In the genomic region with DNA sequence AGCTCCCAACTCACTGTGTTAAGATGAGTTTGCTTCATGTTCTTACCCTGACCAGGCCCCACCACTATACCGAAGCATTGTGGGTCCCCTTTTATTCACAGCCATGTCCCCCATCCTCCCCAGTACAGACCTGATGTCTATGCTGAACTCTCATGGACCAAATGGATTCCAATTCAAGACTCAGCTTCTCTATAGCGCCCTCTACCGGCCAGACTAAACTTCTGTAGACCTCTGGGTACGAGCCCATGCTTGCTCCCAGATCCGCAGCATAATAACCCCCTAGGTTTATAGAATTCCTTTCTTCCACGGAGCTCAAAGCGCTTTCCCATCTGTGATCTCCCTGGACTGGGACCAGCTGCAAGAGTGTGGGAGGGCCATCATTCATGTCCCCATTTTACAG, we compare ENCODE assay signal across 10 mouse cellular contexts. TPM values are rescaled to one million over a fixed set of nuclear protein-coding genes. Genes with fewer than 3 reads are reported as not detected.
DNase-seq lines count a peak whose midpoint lies in the region; ATAC-seq and TF ChIP-seq lines count a peak whose summit lies in the region.
"Had no signal": no experiment of that assay in that cellular context is flagged by ENCODE, and none has a peak within 500 bp of the region (broad histone marks: within the 10 kb centered on the region; RNA-seq: fewer than 3 reads in every experiment).

No protein-coding gene starts in this region.

- no peak overlapping the region for H3K4me2 ChIP-seq in forebrain, embryonic 11.5 days (ENCODE audit: low read depth, low read length, severe bottlenecking)
- H3K4me2 ChIP-seq in forebrain, embryonic 13.5 days: no peak overlapping the region
- no peak overlapping the region for H3K4me2 ChIP-seq in midbrain, postnatal 0 days (ENCODE audit: low read depth, low read length, poor library complexity, severe bottlenecking)
- no peak overlapping the region for H3K4me2 ChIP-seq in midbrain, embryonic 16.5 days (ENCODE audit: low read length)

- no peaks in the 10 kb centered on the region for H3K36me3 ChIP-seq in forebrain, embryonic 11.5 days (ENCODE audit: control insufficient read depth, insufficient read depth, low read length)
- H3K36me3 ChIP-seq in forebrain, embryonic 13.5 days (ENCODE audit: poor library complexity, severe bottlenecking): no peaks in the 10 kb centered on the region
- no peaks in the 10 kb centered on the region for H3K36me3 ChIP-seq in midbrain, postnatal 0 days (ENCODE audit: insufficient read depth, low read length)
- no peaks in the 10 kb centered on the region for H3K36me3 ChIP-seq in midbrain, embryonic 16.5 days (ENCODE audit: control insufficient read depth, insufficient read depth, low read length)

- H3K27me3 ChIP-seq in forebrain, embryonic 11.5 days (ENCODE audit: control insufficient read depth, insufficient read depth, low read length): peaks cover 3% of the 10 kb centered on the region; the same call in 1 of the 2 replicates
- H3K27me3 ChIP-seq in forebrain, embryonic 13.5 days: peaks cover 26% of the 10 kb centered on the region
- H3K27me3 ChIP-seq in midbrain, postnatal 0 days (ENCODE audit: insufficient read depth, low read length): peaks cover 8% of the 10 kb centered on the region; the same call in 1 of the 2 replicates
- H3K27me3 ChIP-seq in midbrain, embryonic 16.5 days (ENCODE audit: control insufficient read depth, insufficient read depth, low read depth, low read length): no peaks in the 10 kb centered on the region

- no peaks in the 10 kb centered on the region for H3K9me3 ChIP-seq in forebrain, embryonic 11.5 days (ENCODE audit: control insufficient read depth, low read length)
- H3K9me3 ChIP-seq in forebrain, embryonic 13.5 days (replicated peaks): no peaks in the 10 kb centered on the region
- H3K9me3 ChIP-seq in midbrain, postnatal 0 days (ENCODE audit: low read length): no peaks in the 10 kb centered on the region
- H3K9me3 ChIP-seq in midbrain, embryonic 16.5 days (replicated peaks; ENCODE audit: control insufficient read depth, low read length, poor library complexity, severe bottlenecking): no peaks in the 10 kb centered on the region

- 30% methylated on average over 7 of the region's 7 CpGs for WGBS in forebrain, embryonic 11.5 days
- 26% methylated on average over 7 of the region's 7 CpGs for WGBS in forebrain, embryonic 13.5 days
- WGBS in midbrain, postnatal 0 days: 32% methylated on average over 7 of the region's 7 CpGs
- 27% methylated on average over 7 of the region's 7 CpGs for WGBS in midbrain, embryonic 16.5 days

- H3K4me1 ChIP-seq in forebrain, embryonic 11.5 days (replicated peaks; ENCODE audit: control insufficient read depth, insufficient read depth, low read length): no peaks in the 10 kb centered on the region; the same call in 1 of the 2 replicates
- H3K4me1 ChIP-seq in forebrain, embryonic 13.5 days: peaks cover 9% of the 10 kb centered on the region
- no peaks in the 10 kb centered on the region for H3K4me1 ChIP-seq in midbrain, postnatal 0 days (ENCODE audit: insufficient read depth, low read length)
- H3K4me1 ChIP-seq in midbrain, embryonic 16.5 days (ENCODE audit: control insufficient read depth, insufficient read depth, low read length): no peaks in the 10 kb centered on the region

- no peak overlapping the region for H3K27ac ChIP-seq in forebrain, embryonic 11.5 days (ENCODE audit: low read depth, low read length)
- no peak overlapping the region for H3K27ac ChIP-seq in forebrain, embryonic 13.5 days
- H3K27ac ChIP-seq in midbrain, postnatal 0 days (ENCODE audit: low read depth, low read length): no peak overlapping the region
- H3K27ac ChIP-seq in midbrain, embryonic 16.5 days (ENCODE audit: low read length): no peak overlapping the region

- no peak overlapping the region for H3K4me3 ChIP-seq in forebrain, embryonic 11.5 days (ENCODE audit: low read depth, low read length)
- H3K4me3 ChIP-seq in forebrain, embryonic 13.5 days: no peak overlapping the region
- no peak overlapping the region for H3K4me3 ChIP-seq in midbrain, postnatal 0 days (ENCODE audit: low read depth, low read length)
- H3K4me3 ChIP-seq in midbrain, embryonic 16.5 days (ENCODE audit: low read depth, low read length): no peak overlapping the region
- H3K4me3 ChIP-seq: myocyte had no signal

- no peak for ATAC-seq in forebrain, embryonic 11.5 days (replicated peaks; ENCODE audit: low FRiP score)
- ATAC-seq in forebrain, embryonic 13.5 days: no peak
- no peak for ATAC-seq in midbrain, postnatal 0 days (ENCODE audit: low FRiP score)
- no peak for ATAC-seq in midbrain, embryonic 16.5 days

- no peak overlapping the region for H3K9ac ChIP-seq in forebrain, embryonic 11.5 days (ENCODE audit: low read length)
- H3K9ac ChIP-seq in forebrain, embryonic 13.5 days: no peak overlapping the region
- H3K9ac ChIP-seq in midbrain, postnatal 0 days (replicated peaks; ENCODE audit: low read length, poor library complexity, severe bottlenecking): no peak overlapping the region
- H3K9ac ChIP-seq in midbrain, embryonic 16.5 days (ENCODE audit: low read depth, low read length): no peak overlapping the region

- TF ChIP-seq CTCF in midbrain, postnatal 0 days (IDR thresholded peaks at IDR 0.05): peak; percentile 62

- peak; percentile 72 for DNase-seq in forebrain, embryonic 11.5 days (ENCODE audit: low spot score)
- peak; percentile 40 for DNase-seq in midbrain, postnatal 0 days (ENCODE audit: low spot score)
- peak; percentile 70 for DNase-seq in embryo, embryonic 11 days
- DNase-seq in retina, postnatal 1 day: peak; percentile 75
- no peak for DNase-seq in right cerebral cortex, postnatal 25 days
- no peak for DNase-seq in left cerebral cortex, adult 8-10 months (ENCODE audit: low spot score in 2 of 2)

RNA-seq across cellular contexts. Expression of a gene that starts 7.2 kb away (rescaled TPM):
- polyA plus RNA-seq in forebrain, embryonic 11.5 days (2014; fragmentation: Nextera tagmentation; extraction: Ambion mirVana): 0.35 and 1.2 TPM in 2 replicates
- polyA plus RNA-seq in forebrain, embryonic 13.5 days (2015; fragmentation: Nextera tagmentation; extraction: Ambion mirVana): 3.3 and 3.8 TPM in 2 replicates
- 105 and 119 TPM in 2 replicates for total RNA-seq in midbrain, postnatal 0 days (2014; rRNA removed)
- 56.7 and 60.2 TPM in 2 replicates for polyA plus RNA-seq in midbrain, postnatal 0 days (2015; fragmentation: Nextera tagmentation; extraction: Ambion mirVana)
- polyA plus RNA-seq in midbrain, embryonic 16.5 days (2015; fragmentation: Nextera tagmentation; extraction: Ambion mirVana): 39.5 and 50.1 TPM in 2 replicates
- 1 to 10 TPM; 2.7 to 4.1 (median 3.6) TPM for total RNA-seq in left cerebral cortex, adult 8-10 months (2022)
- total RNA-seq: hematopoietic stem cell, adult 5-6 weeks had no signal

RNA-seq across cellular contexts. Expression of a gene that starts 37.7 kb away (rescaled TPM):
- polyA plus RNA-seq in forebrain, embryonic 11.5 days (2014; fragmentation: Nextera tagmentation; extraction: Ambion mirVana): 0.17 TPM in 1 of 2 replicates, not detected in the other
- 0.10 TPM in 1 of 2 replicates, not detected in the other for polyA plus RNA-seq in forebrain, embryonic 13.5 days (2015; fragmentation: Nextera tagmentation; extraction: Ambion mirVana)
- total RNA-seq in midbrain, postnatal 0 days (2014; rRNA removed): not detected in 2 replicates
- polyA plus RNA-seq in midbrain, postnatal 0 days (2015; fragmentation: Nextera tagmentation; extraction: Ambion mirVana): 0.07 and 0.12 TPM in 2 replicates
- 0.19 TPM in 1 of 2 replicates, not detected in the other for polyA plus RNA-seq in midbrain, embryonic 16.5 days (2015; fragmentation: Nextera tagmentation; extraction: Ambion mirVana)
- 1 to 10 TPM in 1 of 4 experiments, under 1 TPM in 1, not detected in 2; 0.39 to 1.8 TPM for total RNA-seq in left cerebral cortex, adult 8-10 months (2022)
- total RNA-seq: hematopoietic stem cell, adult 5-6 weeks had no signal

RNA-seq across cellular contexts. Expression of a gene that starts 55.0 kb away (rescaled TPM):
- polyA plus RNA-seq in forebrain, embryonic 11.5 days (2014; fragmentation: Nextera tagmentation; extraction: Ambion mirVana): not detected in 2 replicates
- not detected in 2 replicates for polyA plus RNA-seq in forebrain, embryonic 13.5 days (2015; fragmentation: Nextera tagmentation; extraction: Ambion mirVana)
- not detected in 2 replicates for total RNA-seq in midbrain, postnatal 0 days (2014; rRNA removed)
- polyA plus RNA-seq in midbrain, postnatal 0 days (2015; fragmentation: Nextera tagmentation; extraction: Ambion mirVana): 0.27 and 0.43 TPM in 2 replicates
- not detected in 2 replicates for polyA plus RNA-seq in midbrain, embryonic 16.5 days (2015; fragmentation: Nextera tagmentation; extraction: Ambion mirVana)
- total RNA-seq in left cerebral cortex, adult 8-10 months (2022): under 1 TPM in 1 of 4 experiments, not detected in 3; 0.74 TPM
- total RNA-seq: hematopoietic stem cell, adult 5-6 weeks had no signal

RNA-seq across cellular contexts. Expression of a gene that starts 59.7 kb away (rescaled TPM):
- not detected in 2 replicates for polyA plus RNA-seq in forebrain, embryonic 11.5 days (2014; fragmentation: Nextera tagmentation; extraction: Ambion mirVana)
- not detected in 2 replicates for polyA plus RNA-seq in forebrain, embryonic 13.5 days (2015; fragmentation: Nextera tagmentation; extraction: Ambion mirVana)
- total RNA-seq in midbrain, postnatal 0 days (2014; rRNA removed): 0.05 TPM in 1 of 2 replicates, not detected in the other
- 0.10 and 0.12 TPM in 2 replicates for polyA plus RNA-seq in midbrain, postnatal 0 days (2015; fragmentation: Nextera tagmentation; extraction: Ambion mirVana)
- not detected in 2 replicates for polyA plus RNA-seq in midbrain, embryonic 16.5 days (2015; fragmentation: Nextera tagmentation; extraction: Ambion mirVana)
- total RNA-seq in left cerebral cortex, adult 8-10 months (2022): under 1 TPM; 0.30 to 0.97 (median 0.73) TPM

RNA-seq across cellular contexts. Expression of a gene that starts 59.8 kb away (rescaled TPM):
- 1.3 and 2.3 TPM in 2 replicates for polyA plus RNA-seq in forebrain, embryonic 11.5 days (2014; fragmentation: Nextera tagmentation; extraction: Ambion mirVana)
- 1.0 and 1.3 TPM in 2 replicates for polyA plus RNA-seq in forebrain, embryonic 13.5 days (2015; fragmentation: Nextera tagmentation; extraction: Ambion mirVana)
- 3.1 and 3.2 TPM in 2 replicates for total RNA-seq in midbrain, postnatal 0 days (2014; rRNA removed)
- 0.27 and 0.30 TPM in 2 replicates for polyA plus RNA-seq in midbrain, postnatal 0 days (2015; fragmentation: Nextera tagmentation; extraction: Ambion mirVana)
- 0.94 and 1.0 TPM in 2 replicates for polyA plus RNA-seq in midbrain, embryonic 16.5 days (2015; fragmentation: Nextera tagmentation; extraction: Ambion mirVana)
- total RNA-seq in left cerebral cortex, adult 8-10 months (2022): 1 to 10 TPM in 3 of 4 experiments, under 1 TPM in 1; 0.98 to 1.7 (median 1.2) TPM
- total RNA-seq: hematopoietic stem cell, adult 5-6 weeks had no signal

Comparison
In these comparisons a context has a peak if more than half of its experiments do, and no peak if none do; other contexts are left out.
1. DNase-seq: peak in forebrain, embryonic 11.5 days (single experiment), midbrain, postnatal 0 days (single experiment), embryo, embryonic 11 days (single experiment) and retina, postnatal 1 day (single experiment); none in right cerebral cortex, postnatal 25 days (single experiment) and left cerebral cortex, adult 8-10 months (0 of 2).